Mouse (Mus musculus) kidney, postnatal 25 days (tissue): Measurements from ENCODE around the gene Ldlr.
"Not testable (repeated sequence)": the region's sequence is repeated elsewhere in the genome, so short reads cannot be mapped to it uniquely, and the experiment has no call there.

Experiments used
- DNase-seq, 2 experiments: peaks; one replicate each; pipeline ENCODE4 v3.0.0; 2021; ENCODE audit warnings: mixed read lengths in 2 of 2

Gene Ldlr

GRCm38 (mm10) chr9:21759718-21760117 is 36.4 kb downstream of the Ldlr start:
- DNase-seq: no peak

- DNase-seq: peak; percentile 95 to 98
Measured at GRCm38 (mm10) chr9:21760155-21761088, 37.1 kb downstream of the Ldlr start, which contains the start of gene Spc24. Gene Spc24 (minus strand): TSS chr9:21760303.

- DNase-seq: peak in 1 of 2 experiments; percentile 55
Measured at GRCm38 (mm10) chr9:21762135-21762534, 38.9 kb downstream of the Ldlr start.

- DNase-seq: no peak
Measured at GRCm38 (mm10) chr9:21764084-21764999, 41.1 kb downstream of the Ldlr start.

- peak in 1 of 2 experiments; percentile 65 for DNase-seq
Measured at GRCm38 (mm10) chr9:21767896-21768295, 44.6 kb downstream of the Ldlr start.

- peak in 1 of 2 experiments; percentile 47 for DNase-seq
Measured at GRCm38 (mm10) chr9:21768511-21769411, 45.5 kb downstream of the Ldlr start.

GRCm38 (mm10) chr9:21769558-21770183 is 46.4 kb downstream of the Ldlr start:
- DNase-seq: peak in 1 of 2 experiments; percentile 54

GRCm38 (mm10) chr9:21773396-21773795 is 50.1 kb downstream of the Ldlr start:
- not testable (repeated sequence) for DNase-seq

GRCm38 (mm10) chr9:21774353-21774752 is 51.1 kb downstream of the Ldlr start:
- no peak for DNase-seq

GRCm38 (mm10) chr9:21777726-21778125 is 54.4 kb downstream of the Ldlr start:
- no peak for DNase-seq

GRCm38 (mm10) chr9:21781657-21782468 is 58.6 kb downstream of the Ldlr start:
- DNase-seq: no peak

- no peak for DNase-seq
Measured at GRCm38 (mm10) chr9:21784517-21785307, 61.4 kb downstream of the Ldlr start.

- DNase-seq: not testable (repeated sequence)
Measured at GRCm38 (mm10) chr9:21786309-21786708, 63.0 kb downstream of the Ldlr start.

- peak; percentile 75 to 79 for DNase-seq
Measured at GRCm38 (mm10) chr9:21786906-21787305, 63.6 kb downstream of the Ldlr start.

GRCm38 (mm10) chr9:21787654-21788053 is 64.4 kb downstream of the Ldlr start:
- DNase-seq: no peak

GRCm38 (mm10) chr9:21788234-21788633 is 65.0 kb downstream of the Ldlr start:
- no peak for DNase-seq

GRCm38 (mm10) chr9:21791861-21792260 is 68.6 kb downstream of the Ldlr start:
- peak; percentile 77 to 85 for DNase-seq

GRCm38 (mm10) chr9:21792644-21793043 is 69.4 kb downstream of the Ldlr start:
- DNase-seq: peak; percentile 36 to 68

- not testable (repeated sequence) for DNase-seq
Measured at GRCm38 (mm10) chr9:21793507-21793906, 70.2 kb downstream of the Ldlr start.

- no peak for DNase-seq
Measured at GRCm38 (mm10) chr9:21794344-21794834, 71.1 kb downstream of the Ldlr start.
